Mouse (Mus musculus) midbrain, embryonic 12.5 days (tissue): ENCODE results near the gene Pgf. TPM values are rescaled to one million over a fixed set of nuclear protein-coding genes. Genes with fewer than 3 reads are reported as not detected.

Source experiments
- ATAC-seq: fragments of 200-750 bp; cut with Nextera tagmentation; 2 replicates; pipeline ENCODE4 v1.8.0; 2017; ENCODE audit warnings: low read depth, moderate TSS enrichment, moderate library complexity; ENCODE audit not compliant: low FRiP score
- H3K27ac ChIP-seq: fragments of 300-500 bp; sonication (generic); replicated peaks from 2 replicates; pipeline ENCODE4 v1.5.1; 2016; ENCODE audit warnings: mild to moderate bottlenecking
- H3K27me3 ChIP-seq: fragments of 300-500 bp; sonication (generic); 2 replicates; pipeline ENCODE4 v1.6.1; 2016; ENCODE audit warnings: mild to moderate bottlenecking
- H3K36me3 ChIP-seq: fragments of 300-500 bp; sonication (generic); 2 replicates; pipeline ENCODE4 v1.6.1; 2016
- H3K4me1 ChIP-seq: fragments of 300-500 bp; sonication (generic); 2 replicates; pipeline ENCODE4 v1.6.1; 2016
- H3K4me2 ChIP-seq: fragments of 300-500 bp; sonication (generic); replicated peaks from 2 replicates; pipeline ENCODE4 v1.6.1; 2016; ENCODE audit warnings: mild to moderate bottlenecking, moderate library complexity
- H3K4me3 ChIP-seq: fragments of 300-500 bp; sonication (generic); 2 replicates; pipeline ENCODE4 v1.5.1; 2016; ENCODE audit warnings: mild to moderate bottlenecking
- H3K9ac ChIP-seq: fragments of 300-500 bp; sonication (generic); replicated peaks from 2 replicates; pipeline ENCODE4 v1.6.1; 2016; ENCODE audit warnings: mild to moderate bottlenecking, moderate library complexity
- H3K9me3 ChIP-seq: fragments of 300-500 bp; sonication (generic); 2 replicates; pipeline ENCODE4 v1.6.1; 2016; ENCODE audit warnings: mild to moderate bottlenecking
- WGBS: fragments of 180-500 bp; shearing (Covaris S2); methylation state at CpG from one replicate; pipeline ENCODE4 v1.1.7; 2016; 5-methylcytosine and 5-hydroxymethylcytosine counted together
- polyA plus RNA-seq: library from polyadenylated mRNA; unstranded; fragments of >200 nt; fragmentation: Nextera tagmentation; extraction: Ambion mirVana; gene quantifications from 2 replicates; pipeline ENCODE4 v1.2.1, GENCODE M21; 2016

The Pgf gene
- polyA plus RNA-seq, 1 experiment from 2014 or later: 5.7 TPM

- no peak overlapping the region for H3K4me3 ChIP-seq
Observed at GRCm38 (mm10) chr12:85185810-85186209, 8.2 kb upstream of the Pgf start.

DNA sequence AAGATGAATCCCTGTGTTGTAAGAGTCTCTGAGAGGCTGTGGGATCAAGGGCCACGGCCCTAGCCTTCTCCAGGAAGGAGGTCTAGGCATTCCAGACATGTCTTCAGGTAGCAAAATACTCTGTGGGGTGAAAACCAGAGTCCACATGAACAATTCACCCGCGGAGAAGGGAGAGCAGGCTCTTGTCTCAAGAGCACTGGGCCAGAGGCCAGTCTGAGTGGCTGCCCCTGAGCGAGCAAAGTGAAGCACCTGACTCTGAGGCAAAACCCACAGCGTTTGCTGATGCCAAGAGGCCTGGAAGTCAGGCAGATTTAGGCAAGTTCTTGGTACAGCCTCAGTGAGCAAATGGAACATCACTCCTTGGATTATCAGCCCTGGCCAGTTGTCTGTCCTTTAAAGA lies 6.5 kb upstream of the Pgf start:
- H3K4me3 ChIP-seq: no peak overlapping the region
- ATAC-seq: no peak
- H3K36me3 ChIP-seq: no peaks in the 10 kb centered on the region
- no peak overlapping the region for H3K4me2 ChIP-seq
- H3K9ac ChIP-seq: no peak overlapping the region
- peaks cover 13% of the 10 kb centered on the region for H3K4me1 ChIP-seq
- WGBS: 68% methylated on average over 5 of the region's 5 CpGs
- H3K27me3 ChIP-seq: peaks cover 9% of the 10 kb centered on the region
- H3K27ac ChIP-seq: no peak overlapping the region
- no peaks in the 10 kb centered on the region for H3K9me3 ChIP-seq

More at GRCm38 (mm10) chr12:85185810-85186209, 8.2 kb upstream of the Pgf start:
- no peak overlapping the region for H3K27ac ChIP-seq
- H3K9ac ChIP-seq: no peak overlapping the region
- no peak for ATAC-seq
- H3K4me2 ChIP-seq: no peak overlapping the region
- WGBS: 76% methylated on average over 8 of the region's 8 CpGs
- H3K9me3 ChIP-seq: no peaks in the 10 kb centered on the region
- H3K27me3 ChIP-seq: peaks cover 5% of the 10 kb centered on the region; the same call in 1 of the 2 replicates
- peaks cover 13% of the 10 kb centered on the region for H3K4me1 ChIP-seq
- H3K36me3 ChIP-seq: no peaks in the 10 kb centered on the region

GRCm38 (mm10) chr12:85182898-85183297 lies 5.3 kb upstream of the Pgf start:
- 71% methylated on average over 5 of the region's 5 CpGs for WGBS
- no peak overlapping the region for H3K4me2 ChIP-seq
- no peak overlapping the region for H3K4me3 ChIP-seq
- H3K27me3 ChIP-seq: peaks cover 17% of the 10 kb centered on the region
- no peak overlapping the region for H3K9ac ChIP-seq
- peaks cover 13% of the 10 kb centered on the region for H3K4me1 ChIP-seq
- no peaks in the 10 kb centered on the region for H3K36me3 ChIP-seq
- no peak for ATAC-seq
- H3K9me3 ChIP-seq: no peaks in the 10 kb centered on the region
- H3K27ac ChIP-seq: no peak overlapping the region

DNA sequence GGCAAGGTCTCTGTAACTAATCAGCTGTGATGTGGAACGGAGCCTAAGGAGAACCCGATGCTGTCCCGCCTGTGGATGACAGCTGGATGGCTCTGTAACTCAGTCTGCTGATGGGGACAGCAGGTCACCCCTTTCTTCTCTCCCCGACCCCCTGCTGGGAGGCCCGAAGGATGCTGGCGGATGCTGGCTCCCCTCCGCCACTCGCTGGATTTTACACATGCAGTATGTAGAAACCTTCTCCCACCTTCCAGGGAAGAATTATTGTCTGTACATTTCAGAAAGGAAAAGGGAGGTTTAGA lies 4.7 kb upstream of the Pgf start:
- no peaks in the 10 kb centered on the region for H3K9me3 ChIP-seq
- H3K4me3 ChIP-seq: no peak overlapping the region
- no peak overlapping the region for H3K27ac ChIP-seq
- peaks cover 23% of the 10 kb centered on the region for H3K27me3 ChIP-seq
- H3K36me3 ChIP-seq: no peaks in the 10 kb centered on the region
- peak overlapping the region; percentile 25; the same call in 1 of the 2 replicates for H3K9ac ChIP-seq
- 8% methylated on average over 8 of the region's 8 CpGs for WGBS
- H3K4me1 ChIP-seq: peaks cover 15% of the 10 kb centered on the region
- H3K4me2 ChIP-seq: peak overlapping the region; percentile 28
- no peak for ATAC-seq

DNA sequence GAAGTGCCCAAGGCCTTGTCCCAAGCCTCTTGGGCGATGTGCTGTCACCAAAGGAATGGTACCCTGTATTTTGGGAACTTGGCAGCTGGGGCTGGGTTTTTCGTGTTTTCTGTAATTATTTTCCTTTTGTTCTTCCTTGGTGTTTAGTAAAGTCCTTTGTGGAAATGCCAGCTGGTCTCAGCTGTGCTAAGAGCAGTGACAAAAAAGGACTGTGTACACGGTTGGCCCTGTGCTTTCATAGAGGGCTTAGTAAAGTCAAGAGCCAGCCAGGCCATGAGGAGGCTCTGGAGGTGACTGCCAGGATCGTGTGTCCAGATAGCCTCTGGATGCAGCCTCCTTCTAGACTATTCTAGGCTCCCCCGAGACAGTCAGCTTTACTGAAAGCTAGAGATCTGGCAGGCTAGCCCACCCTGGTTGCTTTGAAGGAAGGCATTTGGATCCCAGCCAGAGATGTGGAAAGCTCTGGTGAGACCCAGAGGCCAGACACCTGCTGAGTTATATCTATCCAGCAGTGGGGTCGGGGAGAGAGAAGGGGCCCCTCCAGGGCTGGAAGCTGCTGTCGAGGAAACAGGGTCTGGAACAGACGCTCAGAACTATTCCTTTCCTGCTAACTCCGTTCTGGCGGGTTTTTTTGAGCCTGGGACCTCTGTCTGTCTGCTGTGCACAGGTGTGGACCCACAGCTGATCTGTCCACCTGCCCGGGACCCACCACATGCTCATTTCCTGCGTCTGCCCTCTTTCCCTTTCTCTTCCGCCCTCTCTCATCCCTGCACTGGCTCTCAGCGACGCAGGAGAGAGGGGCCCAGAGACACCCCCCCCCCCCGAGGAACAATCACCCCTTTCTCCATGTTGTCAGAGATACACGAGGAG lies 4.1 kb upstream of the Pgf start:
- WGBS: 29% methylated on average over 17 of the region's 17 CpGs
- no peak overlapping the region for H3K4me3 ChIP-seq

DNA sequence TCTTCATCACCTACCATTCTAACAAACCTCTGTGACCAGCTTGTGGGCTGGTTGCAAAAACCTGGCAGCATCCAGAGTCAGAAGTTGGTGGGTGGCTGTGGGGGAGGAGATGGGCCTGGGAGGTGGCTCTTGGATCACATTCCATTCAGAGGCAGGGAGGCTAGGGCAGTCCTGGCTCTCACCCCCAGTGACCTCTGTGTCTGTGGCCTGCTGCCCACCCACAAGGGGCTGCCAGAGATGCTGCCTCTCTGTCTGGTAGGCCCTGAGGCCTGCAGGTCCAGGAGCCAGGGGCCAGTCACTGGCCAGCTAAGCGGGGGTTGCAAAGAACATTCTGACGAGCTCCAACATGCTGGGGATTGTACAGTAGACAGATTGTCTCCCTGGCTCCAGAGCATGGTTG lies 704 bp upstream of the Pgf start:
- H3K4me1 ChIP-seq: peaks cover 41% of the 10 kb centered on the region
- no peaks in the 10 kb centered on the region for H3K36me3 ChIP-seq
- peaks cover 36% of the 10 kb centered on the region for H3K27me3 ChIP-seq
- H3K4me2 ChIP-seq: no peak overlapping the region
- WGBS: 64% methylated on average over 2 of the region's 2 CpGs
- H3K9me3 ChIP-seq: no peaks in the 10 kb centered on the region
- no peak overlapping the region for H3K27ac ChIP-seq
- no peak overlapping the region for H3K9ac ChIP-seq
- ATAC-seq: no peak
- H3K4me3 ChIP-seq: no peak overlapping the region

More for the DNA sequence above, 4.1 kb upstream of the Pgf start:
- 0 out of 2 replicates have a peak, but pooled peaks have one; percentile 16 for ATAC-seq
- Histone ChIP-seq H3K9me3 (no peaks in the 10 kb centered on the region), H3K9ac (peak overlapping the region; percentile 25; the same call in 1 of the 2 replicates), H3K4me1 (peaks cover 21% of the 10 kb centered on the region), H3K36me3 (no peaks in the 10 kb centered on the region), H3K27ac (no peak overlapping the region), H3K27me3 (peaks cover 29% of the 10 kb centered on the region), H3K4me2 (peak overlapping the region; percentile 28)

DNA sequence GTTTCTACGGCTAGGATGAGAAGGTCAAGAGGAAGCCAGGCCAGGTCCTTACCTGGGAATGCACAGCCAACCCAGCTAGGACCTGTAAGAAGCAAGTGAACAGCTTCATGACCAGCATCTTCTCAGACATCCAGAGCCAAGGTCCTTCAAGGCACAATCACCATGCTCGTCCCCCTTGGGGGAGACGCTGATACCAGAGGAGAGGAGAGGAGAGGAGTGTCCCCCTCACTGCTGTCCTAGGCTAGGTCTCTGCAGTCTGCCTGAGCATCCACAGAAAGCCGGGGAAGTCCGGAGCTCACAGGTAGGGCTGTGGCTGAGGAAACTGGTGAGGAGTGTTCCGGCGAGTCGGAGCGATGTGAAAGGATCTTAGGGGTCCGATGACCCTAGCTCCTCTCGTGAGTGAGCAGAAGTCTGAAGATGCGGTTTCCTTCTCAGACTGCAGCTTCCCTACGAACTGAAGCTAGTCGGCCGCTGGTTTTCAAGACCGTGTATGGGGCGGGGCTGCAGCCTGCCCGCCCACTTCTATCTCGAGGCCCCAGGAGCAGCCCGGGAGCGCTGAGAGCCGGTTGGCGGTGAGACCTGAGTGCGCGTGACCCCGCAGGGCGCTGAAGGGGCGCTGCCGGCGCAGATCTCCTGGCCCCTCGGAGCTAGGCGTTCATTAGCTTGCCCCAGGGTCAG lies 605 bp downstream of the Pgf start:
- ATAC-seq: no peak
- Histone ChIP-seq H3K27me3 (peaks cover 31% of the 10 kb centered on the region), H3K9ac (peak overlapping the region; percentile 41), H3K4me3 (peak overlapping the region; percentile 31), H3K4me1 (peaks cover 35% of the 10 kb centered on the region), H3K4me2 (peak overlapping the region; percentile 52), H3K9me3 (no peaks in the 10 kb centered on the region), H3K27ac (no peak overlapping the region), H3K36me3 (no peaks in the 10 kb centered on the region)
- WGBS: 3% methylated on average over 32 of the region's 32 CpGs

DNA sequence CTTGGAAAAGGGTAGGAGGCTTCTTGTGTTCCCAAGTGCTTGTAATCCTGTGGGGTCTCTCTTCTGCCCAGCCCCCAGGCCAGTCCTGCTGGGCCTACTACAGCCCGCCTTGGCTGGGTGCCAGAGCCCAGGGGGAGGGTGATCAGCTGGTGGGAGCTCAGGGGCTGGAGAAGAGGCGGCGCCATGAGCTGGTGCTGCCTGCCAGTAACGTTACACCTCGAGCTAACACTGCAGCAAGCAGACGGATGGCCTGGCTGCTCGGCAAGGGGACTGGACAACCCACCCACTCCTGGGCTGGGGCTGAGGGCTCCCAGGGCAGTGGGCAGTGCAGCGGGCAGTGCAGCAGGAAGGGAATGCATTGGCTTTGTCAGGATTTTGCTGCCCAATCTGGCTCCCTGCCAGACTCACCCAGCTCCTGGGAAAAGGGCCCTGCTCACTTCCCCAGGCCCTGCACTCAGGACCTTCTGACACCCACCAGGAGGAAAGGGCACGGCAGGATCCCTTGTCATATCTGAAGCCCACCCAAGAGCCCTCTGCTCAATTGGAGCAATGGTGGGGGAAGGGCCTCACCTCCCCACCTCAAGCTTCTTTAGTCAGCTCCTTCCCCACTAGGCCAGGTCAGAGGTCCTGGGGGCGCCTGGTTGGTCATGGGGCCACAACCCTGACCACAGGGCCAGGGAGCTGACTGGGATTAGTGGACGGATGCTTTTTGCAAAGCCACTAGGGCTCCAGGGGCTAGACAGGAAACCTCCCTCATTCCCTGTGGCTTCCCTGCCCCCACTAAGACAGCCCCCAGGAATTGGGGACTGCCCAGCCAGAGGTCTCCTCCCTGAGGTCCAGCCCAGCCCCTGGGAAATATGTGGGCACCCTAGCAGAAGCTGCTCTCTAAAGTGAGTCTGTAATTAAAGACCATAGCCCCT lies 1.4 kb downstream of the Pgf start:
- Histone ChIP-seq H3K27ac (peak overlapping the region; percentile 60; the same call in 1 of the 2 replicates), H3K9ac (peak overlapping the region; percentile 41), H3K36me3 (no peaks in the 10 kb centered on the region), H3K4me3 (peak overlapping the region; percentile 31; the same call in 1 of the 2 replicates), H3K27me3 (peaks cover 31% of the 10 kb centered on the region), H3K4me1 (peaks cover 28% of the 10 kb centered on the region), H3K9me3 (no peaks in the 10 kb centered on the region), H3K4me2 (peak overlapping the region; percentile 52)
- WGBS: 7% methylated on average over 11 of the region's 11 CpGs
- ATAC-seq: peak; percentile 86

- Histone ChIP-seq H3K27ac (no peak overlapping the region), H3K36me3 (no peaks in the 10 kb centered on the region), H3K4me2 (peak overlapping the region; percentile 52), H3K4me1 (peaks cover 28% of the 10 kb centered on the region), H3K9me3 (no peaks in the 10 kb centered on the region), H3K9ac (no peak overlapping the region), H3K4me3 (peak overlapping the region; percentile 31), H3K27me3 (peaks cover 32% of the 10 kb centered on the region)
- ATAC-seq: no peak
- WGBS: 39% methylated on average over 16 of the region's 16 CpGs
Observed at GRCm38 (mm10) chr12:85175087-85175675, 2.4 kb downstream of the Pgf start.

DNA sequence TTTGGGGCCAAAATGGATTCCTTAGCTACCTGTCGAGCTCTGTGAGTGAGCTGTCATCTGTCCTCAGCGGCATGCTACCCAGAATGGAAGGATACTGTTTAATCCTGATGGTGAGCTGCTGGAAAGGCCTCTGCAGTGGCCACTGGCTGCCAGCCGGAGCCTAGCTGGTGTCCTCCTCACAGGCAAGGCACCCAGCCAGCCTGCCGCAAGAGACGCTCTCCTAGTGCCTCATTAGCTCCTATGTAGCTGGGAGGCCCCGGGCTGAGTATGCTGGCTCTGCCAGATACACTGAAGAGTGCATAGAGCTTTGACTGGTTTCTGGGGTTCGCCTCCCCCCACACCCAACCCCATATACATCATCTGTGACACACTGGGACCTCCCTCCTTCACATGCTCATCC lies 3.6 kb downstream of the Pgf start:
- Histone ChIP-seq H3K4me1 (peaks cover 34% of the 10 kb centered on the region), H3K36me3 (no peaks in the 10 kb centered on the region), H3K27me3 (peaks cover 30% of the 10 kb centered on the region), H3K9me3 (no peaks in the 10 kb centered on the region), H3K9ac (no peak overlapping the region), H3K27ac (no peak overlapping the region), H3K4me3 (no peak overlapping the region), H3K4me2 (no peak overlapping the region)
- ATAC-seq: no peak
- WGBS: 75% methylated on average over 7 of the region's 7 CpGs

DNA sequence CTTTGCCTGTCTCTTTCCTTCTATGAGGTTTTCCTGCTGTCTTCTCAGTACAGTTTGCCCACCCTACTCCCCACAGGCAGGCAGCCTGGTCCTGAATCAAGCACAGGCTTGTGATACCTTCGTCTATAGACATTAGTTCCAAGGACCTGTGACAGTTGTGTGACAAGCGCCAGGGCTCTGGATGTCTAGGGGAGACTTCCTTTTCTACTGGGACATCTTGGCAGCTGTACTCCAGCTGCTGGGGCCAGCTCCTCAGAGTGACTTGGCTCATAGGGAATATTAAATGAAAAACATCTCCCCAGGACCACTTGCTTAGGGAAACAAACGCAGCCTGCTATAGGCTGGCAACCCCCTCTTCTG lies 6.7 kb downstream of the Pgf start:
- H3K4me1 ChIP-seq: peaks cover 18% of the 10 kb centered on the region
- H3K36me3 ChIP-seq: no peaks in the 10 kb centered on the region
- 83% methylated on average over 3 of the region's 3 CpGs for WGBS
- H3K27ac ChIP-seq: no peak overlapping the region
- H3K4me2 ChIP-seq: no peak overlapping the region
- no peak for ATAC-seq
- H3K9me3 ChIP-seq: no peaks in the 10 kb centered on the region
- H3K4me3 ChIP-seq: no peak overlapping the region
- no peak overlapping the region for H3K9ac ChIP-seq
- H3K27me3 ChIP-seq: peaks cover 7% of the 10 kb centered on the region
